Comparison of ENCODE assay signal across 12 mouse cellular contexts in genomic region chr3:81205201-81205600, GRCm38 (mm10).
A peak's percentile ranks its signal among the peaks of the same experiment; 100 is the strongest.
DNase-seq lines count a peak whose midpoint lies in the region; ATAC-seq and TF ChIP-seq lines count a peak whose summit lies in the region.
"Had no signal": no experiment of that assay in that cellular context is flagged by ENCODE, and none has a peak within 500 bp of the region (broad histone marks: within the 10 kb centered on the region; RNA-seq: fewer than 3 reads in every experiment).

No protein-coding gene starts in this region.

- no peak for TF ChIP-seq EP300 in stomach, postnatal 0 days (optimal IDR thresholded peaks at IDR 0.05)

- 0 out of 2 replicates have a peak overlapping the region, but pooled peaks have one; percentile 31 for H3K27ac ChIP-seq in stomach, embryonic 16.5 days (ENCODE audit: low read length)
- H3K27ac ChIP-seq in stomach, postnatal 0 days (replicated peaks), result no peak overlapping the region
- H3K27ac ChIP-seq: forebrain, embryonic 13.5 days; heart, embryonic 13.5 days had no signal

- TF ChIP-seq CTCF in stomach, postnatal 0 days (IDR thresholded peaks at IDR 0.05; ENCODE audit: low read depth), result no peak

- no peak overlapping the region for H3K4me2 ChIP-seq in stomach, embryonic 16.5 days (ENCODE audit: low read depth, low read length)
- H3K4me2 ChIP-seq in stomach, postnatal 0 days (replicated peaks; ENCODE audit: low read depth), result no peak overlapping the region
- H3K4me2 ChIP-seq: forebrain, embryonic 13.5 days; heart, embryonic 13.5 days had no signal

- no peaks in the 10 kb centered on the region for H3K27me3 ChIP-seq in stomach, embryonic 16.5 days (ENCODE audit: control insufficient read depth, insufficient read depth, low read length)
- H3K27me3 ChIP-seq in stomach, postnatal 0 days (ENCODE audit: control insufficient read depth, insufficient read depth, low read length), result no peaks in the 10 kb centered on the region
- H3K27me3 ChIP-seq: forebrain, embryonic 13.5 days; heart, embryonic 13.5 days had no signal

- no peak for ATAC-seq in stomach, embryonic 16.5 days (ENCODE audit: insufficient read depth, low FRiP score)
- ATAC-seq in stomach, postnatal 0 days (ENCODE audit: low FRiP score, low TSS enrichment), result no peak
- peak; percentile 42 to 69; a peak in 3 of 4 replicates for ATAC-seq in hematopoietic stem cell, adult 5-6 weeks (replicated peaks in 1 of 2; ENCODE audit: insufficient read depth in 1 of 2, low FRiP score in 2 of 2, low TSS enrichment in 1 of 2, low read depth in 1 of 2, poor library complexity in 2 of 2, severe bottlenecking in 2 of 2)
- ATAC-seq: forebrain, embryonic 13.5 days; hindbrain, embryonic 16.5 days had no signal

- H3K9me3 ChIP-seq in stomach, embryonic 16.5 days (replicated peaks; ENCODE audit: control insufficient read depth, low read length), result no peaks in the 10 kb centered on the region
- no peaks in the 10 kb centered on the region for H3K9me3 ChIP-seq in stomach, postnatal 0 days (ENCODE audit: control insufficient read depth, low read length)
- H3K9me3 ChIP-seq: forebrain, embryonic 13.5 days; heart, embryonic 13.5 days had no signal

- WGBS in stomach, embryonic 16.5 days, result 26% methylated on average over 5 of the region's 5 CpGs
- 26% methylated on average over 5 of the region's 5 CpGs for WGBS in stomach, postnatal 0 days

- H3K36me3 ChIP-seq in stomach, embryonic 16.5 days (ENCODE audit: control insufficient read depth, insufficient read depth, low read length), result no peaks in the 10 kb centered on the region
- no peaks in the 10 kb centered on the region for H3K36me3 ChIP-seq in stomach, postnatal 0 days (ENCODE audit: control insufficient read depth, insufficient read depth, low read length)
- H3K36me3 ChIP-seq: heart, embryonic 13.5 days had no signal

- DNase-seq in stomach, postnatal 0 days (ENCODE audit: low spot score), result no peak
- peak; percentile 64 for DNase-seq in embryo, embryonic 10.5 days (ENCODE audit: low spot score)
- peak; percentile 59 to 72 for DNase-seq in urinary bladder, postnatal 36 days (ENCODE audit: low spot score in 2 of 2)
- DNase-seq in heart, postnatal 14 days, result no peak
- no peak for DNase-seq in gastrocnemius, adult 18-20 months (ENCODE audit: low spot score)
- DNase-seq: thymus, adult 2 months had no signal

- intact Hi-C loops in heart, postnatal 14 days (cut with DNase I), result no loop called here

- no peak overlapping the region for H3K9ac ChIP-seq in stomach, embryonic 16.5 days (ENCODE audit: low read length)
- no peak overlapping the region for H3K9ac ChIP-seq in stomach, postnatal 0 days (ENCODE audit: low read length)
- H3K9ac ChIP-seq: forebrain, embryonic 13.5 days; heart, embryonic 13.5 days had no signal

- H3K4me1 ChIP-seq in stomach, embryonic 16.5 days (ENCODE audit: control insufficient read depth, insufficient read depth, low read length), result no peaks in the 10 kb centered on the region; the same call in 1 of the 2 replicates
- H3K4me1 ChIP-seq in stomach, postnatal 0 days (replicated peaks; ENCODE audit: control insufficient read depth, insufficient read depth), result no peaks in the 10 kb centered on the region
- H3K4me1 ChIP-seq: forebrain, embryonic 13.5 days had no signal

- H3K4me3 ChIP-seq in stomach, embryonic 16.5 days (replicated peaks; ENCODE audit: low read length), result no peak overlapping the region
- H3K4me3 ChIP-seq in stomach, postnatal 0 days (ENCODE audit: low read depth, low read length), result no peak overlapping the region
- H3K4me3 ChIP-seq: forebrain, embryonic 13.5 days; heart, embryonic 13.5 days; myocyte had no signal

Comparison
In these comparisons a context has a peak if more than half of its experiments do, and no peak if none do; other contexts are left out.
1. ATAC-seq: peak in hematopoietic stem cell, adult 5-6 weeks (2 of 2); none in stomach, embryonic 16.5 days (single experiment) and stomach, postnatal 0 days (single experiment).
2. DNase-seq: peak in embryo, embryonic 10.5 days (single experiment) and urinary bladder, postnatal 36 days (2 of 2); none in stomach, postnatal 0 days (single experiment), heart, postnatal 14 days (0 of 2) and gastrocnemius, adult 18-20 months (single experiment).